Mouse (Mus musculus): ENCODE data around the gene Pax5.

Pax5 gene

DNA sequence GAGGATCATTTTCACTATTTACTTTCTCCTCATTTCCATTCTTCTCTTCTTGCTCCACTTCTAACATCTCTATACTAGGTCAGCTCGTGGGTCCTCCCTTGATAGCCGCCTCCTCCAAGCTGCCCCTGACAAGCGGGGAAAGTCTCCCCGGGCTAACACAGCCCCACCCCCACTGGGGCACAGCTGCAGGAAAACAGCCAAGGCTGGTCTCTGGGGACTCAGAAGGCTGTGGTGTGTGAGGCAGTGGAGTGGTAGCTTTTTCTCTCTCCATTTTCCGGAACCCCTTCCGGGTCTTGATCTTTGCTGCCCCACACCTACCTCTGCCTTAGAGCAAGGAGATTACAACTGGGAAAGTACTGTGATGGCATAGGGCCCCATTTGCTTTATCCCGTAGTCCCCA lies 4.3 kb downstream of the Pax5 start:
- DNase-seq (ENCODE audit: low spot score in 2 of 2): no peak

DNA sequence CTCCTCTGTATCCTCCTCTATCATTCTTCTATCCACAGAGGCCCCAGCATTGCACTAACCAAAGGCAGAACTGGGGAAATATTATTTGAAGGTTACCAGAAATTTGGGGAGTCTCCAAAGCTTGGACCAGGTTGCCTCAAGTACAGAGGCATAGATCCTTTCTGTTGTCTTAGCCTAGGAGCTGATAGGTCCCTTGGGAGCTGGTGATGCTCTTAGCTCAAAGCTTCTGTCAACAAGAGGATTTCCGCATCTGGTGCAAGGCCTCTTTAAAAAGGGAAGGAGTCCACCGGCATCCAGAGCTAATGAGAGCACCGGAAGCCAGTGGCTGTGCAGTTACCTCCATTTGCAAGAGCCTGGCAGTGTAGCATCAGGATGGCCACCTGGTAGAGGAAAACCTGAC lies 5.1 kb downstream of the Pax5 start:
- no peak for DNase-seq (ENCODE audit: low spot score in 2 of 2)

DNA sequence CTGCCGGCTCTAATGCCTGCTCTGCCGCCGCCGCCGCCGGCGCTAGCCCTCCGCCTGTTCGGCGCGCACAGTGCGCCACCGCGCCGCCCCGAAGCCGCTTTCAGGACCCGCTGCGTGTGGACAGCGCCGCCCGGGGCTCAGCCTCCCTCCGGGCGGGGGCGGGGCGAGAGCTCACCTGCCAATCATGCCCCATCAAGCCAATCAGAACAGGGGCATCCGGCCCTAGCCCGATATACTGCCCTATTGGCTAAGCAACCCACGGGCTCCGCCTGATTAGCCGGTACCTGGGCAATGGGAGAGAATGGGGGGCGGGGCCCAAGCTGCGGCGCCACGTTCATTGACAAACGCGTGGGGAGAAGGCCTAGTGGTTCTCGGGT lies 5.9 kb downstream of the Pax5 start:
- DNase-seq (ENCODE audit: low spot score in 2 of 2): peak; percentile 59 to 82

DNA sequence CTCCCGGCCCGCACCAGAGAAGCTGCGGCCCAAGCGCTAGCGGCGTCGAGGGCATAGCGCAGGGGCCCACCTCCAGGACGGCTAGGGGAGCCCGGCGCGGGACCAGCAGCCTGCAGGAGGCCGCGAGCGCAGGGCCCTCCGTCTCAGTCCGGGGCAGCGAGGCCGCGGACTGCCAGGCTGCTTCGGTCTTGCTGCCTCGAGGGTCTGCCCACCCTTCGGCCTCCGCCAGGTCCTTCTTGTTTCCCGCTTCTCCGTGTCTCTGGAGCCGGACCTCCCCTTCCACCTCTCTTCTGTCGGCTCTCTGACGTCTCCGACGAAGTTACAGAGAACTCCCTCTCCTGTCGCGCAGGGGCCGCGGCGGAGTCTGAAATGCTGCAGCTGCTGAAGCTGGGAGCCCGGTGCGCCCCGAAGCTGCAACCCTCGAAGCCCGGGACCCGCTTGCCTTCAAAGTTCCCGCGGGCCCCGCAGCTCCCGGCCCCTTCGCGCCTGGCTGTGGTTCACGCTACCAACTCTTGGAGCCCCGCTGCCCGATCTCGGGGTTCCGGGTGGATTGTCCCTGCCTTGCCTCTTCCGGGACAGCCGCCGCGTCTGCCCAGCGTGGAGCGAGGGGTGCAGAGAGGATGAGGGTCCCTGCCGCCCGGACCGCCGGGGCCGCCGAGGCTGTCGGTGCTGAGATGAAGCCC lies 6.5 kb downstream of the Pax5 start:
- DNase-seq (ENCODE audit: low spot score in 2 of 2): peak in 1 of 2 experiments; percentile 4

DNA sequence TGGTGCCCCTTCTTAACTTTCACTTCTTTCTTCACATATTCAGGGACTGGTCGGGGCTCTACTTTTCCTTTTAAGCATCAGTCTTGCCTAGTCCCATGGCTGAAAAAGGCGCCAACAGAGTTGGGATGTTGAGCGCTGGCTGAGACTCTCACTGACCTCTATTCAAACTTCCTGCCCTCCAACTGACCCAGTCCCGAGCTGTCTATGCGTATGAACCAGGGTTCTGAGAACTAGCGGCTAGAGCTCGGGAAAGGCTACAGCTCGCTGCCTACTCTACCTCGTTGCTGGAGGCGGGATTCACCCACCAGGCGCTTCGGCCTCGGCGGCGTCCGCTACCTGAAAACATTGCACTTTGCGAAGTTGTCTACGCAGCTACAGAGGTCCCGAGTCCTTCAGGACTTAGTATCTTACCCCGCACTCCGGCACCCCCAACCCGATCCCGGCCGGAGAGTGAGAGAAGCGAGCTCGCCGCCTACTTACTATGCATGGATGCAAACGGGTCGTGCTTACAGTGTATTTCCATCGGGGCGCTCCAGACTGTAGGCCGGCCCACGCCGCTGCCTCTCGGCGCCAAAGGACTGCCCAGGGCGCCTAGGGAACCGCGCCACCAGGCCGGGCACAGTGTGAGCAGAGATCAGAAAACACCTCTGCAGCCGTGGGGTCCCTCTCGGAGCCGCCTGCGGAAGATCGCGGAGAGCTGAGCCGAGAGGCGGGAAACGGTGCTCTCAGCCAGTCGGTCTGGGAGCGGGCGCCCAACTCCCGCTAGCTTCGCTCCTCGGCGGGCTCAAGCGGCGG lies 7.2 kb downstream of the Pax5 start:
- peak in 1 of 2 experiments; percentile 18 for DNase-seq (ENCODE audit: low spot score in 2 of 2)

DNA sequence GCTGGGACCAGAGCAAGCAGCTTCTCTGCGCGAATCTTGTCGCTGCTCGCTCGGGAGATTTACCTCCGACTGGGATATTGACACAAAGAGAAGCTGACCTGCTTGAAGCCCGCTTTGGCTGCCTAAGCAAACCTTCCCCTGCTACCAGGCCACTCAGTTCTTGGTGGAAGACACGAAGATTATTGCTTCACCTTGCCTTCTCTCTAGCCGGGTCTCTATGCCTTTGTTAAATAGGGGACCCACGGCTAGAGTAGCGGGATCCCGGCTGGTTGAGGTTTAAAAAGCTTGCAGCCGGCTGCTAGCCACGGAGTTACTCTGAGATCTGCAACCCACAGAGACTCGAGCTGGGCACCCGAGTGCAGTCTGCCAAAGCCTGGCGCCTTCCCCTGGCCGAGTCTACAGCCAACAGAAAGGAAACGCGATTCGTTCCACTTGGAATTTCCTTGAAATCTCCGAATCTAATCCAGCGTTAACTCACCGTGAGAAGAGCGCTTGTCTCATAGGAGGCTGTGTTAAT lies 8.2 kb downstream of the Pax5 start:
- DNase-seq (ENCODE audit: low spot score in 2 of 2): peak in 1 of 2 experiments; percentile 12

DNA sequence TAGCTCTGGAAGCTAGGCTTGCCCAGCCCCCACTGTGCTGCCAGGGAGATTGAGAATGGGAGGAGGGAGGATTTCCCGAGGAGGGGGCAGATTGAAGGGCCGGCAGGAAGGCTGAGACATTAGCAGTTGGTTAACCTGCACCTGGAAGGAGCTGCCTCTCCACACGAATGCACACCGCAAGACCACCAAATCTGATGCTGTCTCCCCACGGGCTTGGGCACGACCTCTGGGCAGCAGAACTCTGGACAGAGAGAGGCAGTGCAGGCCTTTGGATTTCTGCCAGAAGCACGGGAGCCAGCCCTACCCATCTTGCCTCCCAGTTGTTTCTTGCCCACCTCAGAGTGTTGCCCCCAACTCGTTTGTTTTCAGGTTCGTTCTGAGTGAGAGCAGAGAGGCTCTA lies 8.8 kb downstream of the Pax5 start:
- no peak for DNase-seq (ENCODE audit: low spot score in 2 of 2)

DNA sequence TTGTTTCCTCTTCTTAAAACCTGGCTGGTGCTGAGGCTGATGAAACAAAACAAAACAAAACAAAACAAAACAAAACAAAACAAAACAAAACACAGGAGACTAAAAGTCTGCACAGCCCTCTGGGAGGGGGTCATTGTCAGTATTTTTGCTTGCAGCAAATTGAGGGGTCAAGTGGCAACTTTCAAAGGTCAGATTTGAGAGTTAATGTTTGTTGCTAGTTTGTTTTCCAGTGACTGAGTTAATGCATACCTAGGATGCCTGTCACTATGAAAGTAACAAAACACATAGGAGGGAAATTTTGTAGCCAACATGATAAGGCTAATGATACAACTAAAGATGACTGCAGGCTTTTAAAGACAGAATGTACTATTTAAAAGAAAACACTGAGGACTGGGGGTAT lies 13.6 kb downstream of the Pax5 start:
- no peak for DNase-seq (ENCODE audit: low spot score in 2 of 2)

DNA sequence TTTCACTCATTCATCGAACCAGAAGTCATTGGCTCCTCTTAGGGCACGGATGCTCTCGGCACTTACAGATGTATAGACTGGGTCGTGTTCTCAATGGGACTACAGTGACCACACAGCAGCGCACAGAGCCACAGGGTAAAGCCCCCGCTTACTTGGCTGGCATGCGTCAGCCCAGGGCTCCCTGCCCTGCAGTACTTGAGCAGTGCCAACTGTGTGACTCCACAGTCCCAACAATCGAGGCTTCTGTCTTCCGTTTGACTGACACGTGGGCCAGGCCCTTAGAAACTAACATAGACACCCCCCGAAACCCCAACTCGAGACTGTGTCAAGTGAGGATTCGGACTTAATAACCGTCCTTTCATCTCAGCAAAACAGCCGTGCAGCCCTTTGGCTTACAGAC lies 15.9 kb downstream of the Pax5 start:
- DNase-seq (ENCODE audit: low spot score in 2 of 2): no peak

DNA sequence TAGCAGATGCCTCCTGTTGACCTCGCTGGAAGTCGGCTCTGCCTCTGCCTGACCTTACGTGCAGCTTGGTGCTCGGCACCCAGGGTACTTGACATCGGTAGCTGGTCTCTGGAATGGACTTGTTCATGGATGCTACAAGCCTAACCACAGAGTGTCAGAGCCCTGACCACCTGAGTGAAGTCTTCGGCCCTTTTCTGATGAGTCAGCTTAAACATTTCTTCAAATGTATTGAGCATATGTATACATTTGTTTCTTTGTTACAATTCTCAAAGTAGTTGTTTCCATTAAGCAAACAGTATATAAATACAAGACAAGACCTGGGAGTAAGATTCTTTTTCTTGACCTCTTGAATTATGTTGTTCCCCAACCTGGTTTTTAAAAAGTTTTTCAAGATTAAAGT lies 24.7 kb downstream of the Pax5 start:
- DNase-seq (ENCODE audit: low spot score in 2 of 2): no peak

DNA sequence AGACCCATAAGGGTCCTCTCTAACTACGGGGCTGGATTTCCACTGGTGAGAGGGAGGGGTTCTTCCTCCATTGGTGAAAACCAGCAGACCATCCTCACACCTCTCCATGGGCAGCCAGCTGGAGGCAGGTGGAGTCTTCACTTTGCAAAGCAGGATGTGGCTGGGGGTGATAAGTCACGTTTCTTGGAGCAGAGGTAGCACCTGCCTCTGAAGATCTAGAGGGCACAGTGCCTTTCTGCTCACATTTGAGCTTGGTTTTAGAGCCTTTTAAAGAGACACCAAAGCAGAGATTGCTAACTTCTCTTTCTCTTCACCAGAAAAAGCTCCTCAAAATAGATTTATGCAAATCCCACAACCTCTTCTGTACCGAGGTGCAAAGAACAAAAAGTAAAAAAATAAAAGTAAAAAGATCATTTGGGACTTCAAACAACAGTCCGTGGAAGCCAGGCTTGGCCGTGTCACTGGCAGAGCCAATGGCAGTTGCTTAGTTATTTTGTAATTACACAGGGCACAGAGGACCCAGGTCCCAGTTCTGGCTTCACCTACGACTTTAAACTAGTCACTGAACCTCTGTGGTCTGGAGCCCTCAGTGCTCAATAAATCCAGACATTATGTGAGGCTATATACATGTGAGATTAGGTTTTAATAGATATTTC lies 29.9 kb downstream of the Pax5 start:
- no peak for DNase-seq (ENCODE audit: low spot score in 2 of 2)

DNA sequence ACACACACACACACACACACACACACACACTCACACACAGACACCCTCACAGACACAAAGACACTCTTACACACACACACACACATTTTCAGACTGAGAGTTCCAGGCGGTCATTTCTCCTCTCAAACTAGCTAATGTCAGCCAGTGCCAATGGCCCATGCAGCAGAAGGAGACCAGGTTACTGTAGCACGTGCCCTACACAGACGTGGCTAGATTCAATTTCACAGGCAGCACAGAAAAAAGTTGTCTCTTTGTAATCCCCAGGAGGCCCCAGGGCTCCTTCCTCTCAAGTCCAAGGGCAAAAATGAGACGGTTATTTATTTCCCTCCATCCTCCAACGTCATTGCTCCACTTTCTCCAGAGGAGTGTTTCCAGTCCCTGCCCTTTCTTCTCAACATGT lies 31.6 kb downstream of the Pax5 start:
- DNase-seq (ENCODE audit: low spot score in 2 of 2): no peak

DNA sequence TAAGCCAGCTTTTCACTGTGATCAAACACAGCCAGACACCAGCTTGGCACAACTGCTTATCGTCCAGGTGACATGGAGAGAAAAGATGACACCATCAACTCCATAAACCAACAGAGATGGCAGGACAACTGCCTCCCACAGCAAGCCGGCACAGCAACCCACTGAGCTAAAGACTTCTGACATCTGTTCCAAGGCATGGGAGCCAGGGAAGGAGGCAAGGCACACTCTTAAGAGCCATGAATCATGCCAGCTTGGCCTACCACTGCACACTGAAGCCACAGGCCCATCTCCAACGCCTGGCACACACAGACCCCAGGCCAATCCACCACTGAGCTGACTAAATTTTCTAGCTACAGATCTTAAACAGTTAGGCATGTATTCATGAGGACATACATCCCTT lies 32.3 kb downstream of the Pax5 start:
- DNase-seq (ENCODE audit: low spot score in 2 of 2): no peak

DNA sequence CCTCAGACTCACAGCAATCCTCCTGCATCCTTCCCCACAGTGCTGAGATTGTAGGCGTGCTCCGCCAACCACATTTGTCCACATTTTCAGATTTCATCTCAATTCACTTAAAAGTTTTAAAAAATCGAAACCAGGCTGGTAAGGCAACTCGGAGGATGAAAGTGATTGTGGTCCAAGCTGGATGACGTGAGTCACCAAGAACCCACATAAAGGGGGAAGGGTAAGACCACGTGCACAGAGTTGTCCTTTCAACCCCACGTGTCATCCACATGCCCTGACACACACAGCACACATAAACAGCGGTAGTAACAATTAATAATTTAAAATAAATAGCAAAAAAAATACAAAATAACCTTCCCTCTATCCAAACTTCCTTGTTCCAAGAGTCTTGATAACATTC lies 35.3 kb downstream of the Pax5 start:
- DNase-seq (ENCODE audit: low spot score in 2 of 2): no peak

DNA sequence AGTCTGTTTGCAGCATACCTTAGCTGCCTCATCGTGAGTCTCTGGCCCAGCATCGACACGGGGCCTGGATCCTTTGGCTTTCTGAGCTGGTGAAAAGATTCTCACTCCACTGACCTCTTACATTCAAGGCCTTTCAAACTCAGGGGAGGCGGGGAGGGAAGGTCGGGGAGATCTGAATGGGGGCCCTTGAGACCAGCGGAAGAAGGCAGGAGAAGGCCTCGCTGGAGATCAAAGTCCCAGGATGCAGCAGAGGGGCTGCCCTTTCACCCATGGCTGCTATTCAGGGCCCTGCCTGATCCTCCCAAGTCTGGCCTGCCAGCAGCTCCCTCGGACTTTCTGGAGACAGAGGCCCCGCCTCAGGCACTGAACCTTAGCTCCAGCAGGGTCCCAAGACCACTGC lies 36.6 kb downstream of the Pax5 start:
- DNase-seq (ENCODE audit: low spot score in 2 of 2): no peak

DNA sequence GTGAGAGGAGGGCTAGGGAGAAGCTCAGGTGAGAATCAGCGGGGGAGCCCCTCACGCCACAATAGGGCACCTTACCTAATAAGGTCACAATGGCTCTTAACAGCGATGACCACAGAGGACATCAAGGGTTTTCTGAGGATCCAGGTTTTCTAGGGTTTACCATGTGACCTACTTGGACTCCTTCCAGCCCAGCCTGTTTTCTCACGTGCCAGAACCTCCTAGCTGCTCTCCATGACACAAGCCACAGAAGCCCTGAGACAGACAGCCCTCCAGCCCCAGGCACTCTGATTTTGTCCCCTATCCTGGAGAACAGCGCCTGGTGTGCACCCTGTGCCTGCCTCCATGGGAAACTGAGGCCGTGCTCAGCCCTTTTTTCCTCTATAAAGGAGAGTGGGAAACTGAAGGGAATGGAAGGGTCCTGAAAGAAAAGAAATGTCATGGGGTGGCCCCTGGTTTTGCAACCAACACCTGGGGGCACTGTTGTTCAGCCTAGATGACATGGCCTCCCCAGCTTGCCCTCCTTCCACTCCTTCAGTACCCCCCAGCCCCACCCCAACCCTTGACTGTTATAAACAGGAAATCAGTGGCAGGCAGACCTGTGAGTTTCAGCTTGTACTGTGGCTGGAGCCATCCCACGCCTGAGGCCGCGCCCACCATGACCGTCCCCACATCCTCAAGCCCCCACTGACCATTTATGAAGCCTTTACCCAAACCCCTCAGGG lies 37.9 kb downstream of the Pax5 start:
- no peak for DNase-seq (ENCODE audit: low spot score in 2 of 2)

DNA sequence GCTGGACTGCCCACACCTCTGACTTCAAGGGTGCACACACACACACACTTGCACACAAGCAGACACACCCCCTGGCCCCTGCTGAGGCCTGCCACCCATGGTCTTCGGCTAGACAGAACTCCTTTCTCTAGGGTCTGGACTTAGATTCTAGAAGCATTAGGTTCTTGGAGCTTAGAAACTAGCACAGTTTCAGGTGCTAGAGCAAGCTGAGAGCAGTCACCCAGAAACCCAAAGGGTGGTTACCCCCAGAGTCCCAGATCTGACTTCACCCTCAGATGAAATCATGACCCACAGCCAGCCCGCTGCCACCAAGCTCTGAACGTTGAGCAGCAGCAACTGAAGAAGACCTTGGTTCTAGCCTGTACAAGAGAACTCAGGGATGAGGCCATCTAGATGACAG lies 38.8 kb downstream of the Pax5 start:
- no peak for DNase-seq (ENCODE audit: low spot score in 2 of 2)

DNA sequence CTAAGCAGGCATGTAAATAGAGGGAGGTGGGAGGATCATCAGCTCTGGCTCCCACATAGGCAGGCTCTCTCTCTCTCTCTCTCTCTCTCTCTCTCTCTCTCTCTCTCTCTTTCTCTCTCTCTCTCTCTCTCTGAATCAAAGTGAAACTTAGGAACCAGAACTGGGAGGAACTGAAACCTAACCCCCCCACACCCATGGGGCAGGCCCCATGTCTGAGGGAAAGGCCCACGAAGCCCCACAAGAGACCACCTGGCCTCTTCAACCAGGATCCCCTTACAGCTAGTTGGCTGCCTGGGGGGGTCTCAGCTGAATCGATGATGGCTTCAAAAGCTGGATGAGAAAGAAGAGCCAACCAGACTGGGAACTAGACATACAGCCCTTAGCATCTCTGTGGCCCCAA lies 39.3 kb downstream of the Pax5 start:
- DNase-seq (ENCODE audit: low spot score in 2 of 2): no peak

DNA sequence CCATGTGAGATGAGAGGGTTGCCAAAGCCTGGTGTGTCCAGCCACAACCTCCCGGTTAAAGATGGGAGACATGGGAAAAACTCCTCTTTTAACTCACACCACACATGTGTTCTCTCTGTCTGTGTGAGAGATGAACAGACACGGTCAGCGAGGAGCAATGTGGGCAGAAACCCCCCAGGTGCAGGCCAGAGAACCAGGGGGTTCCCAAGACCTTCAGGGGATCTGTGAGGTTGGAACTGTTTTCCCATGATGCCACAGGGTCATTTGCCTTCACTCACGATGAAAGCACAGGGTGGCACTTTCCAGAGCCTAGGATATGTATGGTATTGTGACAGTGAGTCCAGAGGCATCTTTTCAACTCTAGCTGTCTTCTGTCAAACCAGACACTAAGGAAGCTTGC lies 39.9 kb downstream of the Pax5 start:
- no peak for DNase-seq (ENCODE audit: low spot score in 2 of 2)

DNA sequence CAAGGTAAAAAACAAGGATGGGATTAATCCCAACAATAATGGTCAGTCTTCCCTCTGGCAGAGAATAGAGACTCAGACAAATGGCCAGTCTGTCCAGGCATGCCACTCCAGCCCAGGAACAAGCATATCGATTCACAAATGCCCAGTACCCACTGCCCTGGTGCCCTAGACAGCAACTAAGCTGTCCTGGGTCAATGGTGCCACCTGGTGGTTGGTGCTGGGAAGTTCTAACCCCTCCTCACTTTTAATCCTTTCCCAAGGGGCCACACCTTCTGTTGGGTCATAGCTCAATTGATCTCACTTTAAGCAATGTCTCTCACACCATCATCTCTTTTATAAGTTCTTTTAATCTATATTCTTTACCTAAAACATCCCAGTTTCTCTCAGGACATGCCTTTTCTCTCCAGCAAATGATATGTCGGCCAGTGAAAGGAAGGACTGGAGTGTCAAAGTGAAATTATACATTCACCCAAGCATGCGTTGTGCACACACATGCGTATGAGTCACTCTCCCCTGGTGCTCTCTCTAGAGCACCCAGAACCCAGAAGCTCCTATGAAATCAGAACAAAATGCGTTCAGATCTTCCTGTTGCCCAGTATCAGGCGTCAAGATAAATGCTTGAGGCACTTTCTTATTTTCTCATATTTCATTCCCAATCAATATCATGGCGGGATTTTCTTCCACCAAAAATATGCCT lies 40.7 kb downstream of the Pax5 start:
- DNase-seq (ENCODE audit: low spot score in 2 of 2): no peak

DNA sequence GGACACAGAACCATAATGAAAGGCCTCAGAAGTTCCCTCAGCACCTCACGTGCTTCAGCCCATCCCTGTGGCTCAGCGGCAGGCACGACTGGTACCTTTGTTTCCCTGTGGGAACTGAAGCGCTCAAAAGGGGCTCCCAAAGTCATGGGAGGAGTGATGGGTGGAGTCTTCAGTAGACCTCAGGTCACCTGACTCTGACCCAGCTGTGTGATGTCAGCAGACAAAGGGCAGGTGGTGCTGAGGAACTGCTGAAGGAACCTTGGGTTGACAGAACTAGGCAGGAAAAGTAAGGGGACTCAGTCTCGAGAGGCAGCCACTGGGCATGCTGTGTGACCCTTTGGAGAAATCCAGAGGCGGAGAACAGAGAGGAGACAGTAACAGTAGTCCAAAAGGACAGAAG lies 41.7 kb downstream of the Pax5 start:
- no peak for DNase-seq (ENCODE audit: low spot score in 2 of 2)

DNA sequence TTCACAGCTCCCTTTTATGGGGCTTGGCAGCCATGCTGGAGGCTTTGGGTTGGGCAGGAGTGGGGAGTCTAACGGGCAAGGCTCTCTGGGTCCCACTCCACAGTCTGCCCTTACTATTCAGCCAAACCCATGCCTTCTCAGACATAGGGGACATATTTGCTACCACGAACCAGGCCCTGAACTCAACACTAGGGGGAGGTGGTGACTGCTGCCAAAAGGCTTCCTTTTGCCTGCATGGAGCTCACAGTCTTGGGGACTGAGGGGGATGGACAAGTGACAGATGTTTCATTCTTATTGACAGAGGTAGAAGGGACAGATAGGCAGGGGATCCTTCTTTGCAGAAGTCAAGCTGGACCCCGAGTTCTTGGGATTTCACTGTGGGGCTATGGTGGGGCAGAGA lies 42.1 kb downstream of the Pax5 start:
- no peak for DNase-seq (ENCODE audit: low spot score in 2 of 2)
